Mouse (Mus musculus) liver, embryonic 12.5 days (tissue): Measurements from ENCODE around the gene Nampt. TPM values are rescaled to one million over a fixed set of nuclear protein-coding genes. Genes with fewer than 3 reads are reported as not detected.
"Not testable (repeated sequence)": the region's sequence is repeated elsewhere in the genome, so short reads cannot be mapped to it uniquely, and the experiment has no call there.

Experiments used
- ATAC-seq: fragments of 200-750 bp; cut with Nextera tagmentation; 2 replicates; pipeline ENCODE4 v1.8.0; 2017; ENCODE audit warnings: moderate number of reproducible peaks, mild to moderate bottlenecking, moderate library complexity
- H3K27ac ChIP-seq: fragments of 300-500 bp; sonication (generic); 2 replicates; pipeline ENCODE4 v1.5.1; 2016; ENCODE audit warnings: mild to moderate bottlenecking
- H3K27me3 ChIP-seq: fragments of 300-500 bp; sonication (generic); replicated peaks from 2 replicates; pipeline ENCODE4 v1.6.1; 2016; ENCODE audit warnings: mild to moderate bottlenecking, moderate library complexity
- H3K36me3 ChIP-seq: fragments of 300-500 bp; sonication (generic); 2 replicates; pipeline ENCODE4 v1.6.1; 2016; ENCODE audit warnings: mild to moderate bottlenecking, moderate library complexity
- H3K4me1 ChIP-seq: fragments of 300-500 bp; sonication (generic); 2 replicates; pipeline ENCODE4 v1.6.1; 2016
- H3K4me2 ChIP-seq: fragments of 300-500 bp; sonication (generic); 2 replicates; pipeline ENCODE4 v1.6.1; 2016; ENCODE audit warnings: mild to moderate bottlenecking, moderate library complexity
- H3K4me3 ChIP-seq: fragments of 300-500 bp; sonication (generic); 2 replicates; pipeline ENCODE4 v1.5.1; 2016; ENCODE audit warnings: mild to moderate bottlenecking, moderate library complexity
- H3K9ac ChIP-seq: fragments of 300-500 bp; sonication (generic); 2 replicates; pipeline ENCODE4 v1.6.1; 2016; ENCODE audit warnings: mild to moderate bottlenecking, moderate library complexity
- H3K9me3 ChIP-seq: fragments of 300-500 bp; sonication (generic); replicated peaks from 2 replicates; pipeline ENCODE4 v1.6.1; 2016; ENCODE audit warnings: mild to moderate bottlenecking, moderate library complexity
- WGBS: fragments of 180-500 bp; shearing (Covaris S2); methylation state at CpG from one replicate; pipeline ENCODE4 v1.1.7; 2016; ENCODE audit not compliant: insufficient replicate concordance; 5-methylcytosine and 5-hydroxymethylcytosine counted together
- polyA plus RNA-seq: library from polyadenylated mRNA; unstranded; fragments of >200 nt; fragmentation: Nextera tagmentation; extraction: Ambion mirVana; gene quantifications from 2 replicates; pipeline ENCODE4 v1.2.1, GENCODE M21; 2016

Nampt gene
- polyA plus RNA-seq, 1 experiment from 2014 or later, result 14.8 TPM

GRCm38 (mm10) chr12:32886353-32886752 is 67.0 kb downstream of the Nampt start:
- no peaks in the 10 kb centered on the region for H3K36me3 ChIP-seq
- no peak for ATAC-seq
- H3K9me3 ChIP-seq, result no peaks in the 10 kb centered on the region
- H3K4me2 ChIP-seq, result no peak overlapping the region
- H3K9ac ChIP-seq, result no peak overlapping the region
- WGBS, result 66% methylated on average over 2 of the region's 2 CpGs
- no peak overlapping the region for H3K4me3 ChIP-seq
- no peak overlapping the region for H3K27ac ChIP-seq
- H3K4me1 ChIP-seq, result no peaks in the 10 kb centered on the region
- H3K27me3 ChIP-seq, result no peaks in the 10 kb centered on the region

DNA sequence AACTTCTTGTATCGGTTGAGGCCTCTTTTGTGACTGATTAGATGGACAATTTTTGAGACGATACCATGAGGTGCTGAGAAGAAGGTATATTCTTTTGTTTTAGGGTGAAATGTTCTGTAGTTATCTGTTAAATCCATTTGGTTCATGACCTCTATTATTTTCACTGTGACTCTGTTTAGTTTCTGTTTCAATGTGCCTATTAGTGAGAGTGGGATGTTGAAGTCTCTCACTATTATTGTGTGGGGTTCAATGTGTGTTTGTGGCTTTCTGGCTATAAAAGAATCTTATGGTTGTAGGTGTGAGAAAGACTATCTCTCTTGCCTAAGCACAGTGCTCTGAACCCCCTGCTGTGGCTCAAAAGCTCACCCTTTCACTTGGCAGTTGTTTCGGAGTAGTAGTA is 68.9 kb downstream of the Nampt start:
- 67% methylated on average over 3 of the region's 3 CpGs for WGBS
- Histone ChIP-seq H3K9me3 (no peaks in the 10 kb centered on the region), H3K4me3 (no peak overlapping the region), H3K4me2 (no peak overlapping the region), H3K4me1 (peaks cover under 1% of the 10 kb centered on the region; the same call in 1 of the 2 replicates), H3K27ac (no peak overlapping the region), H3K36me3 (no peaks in the 10 kb centered on the region), H3K9ac (no peak overlapping the region), H3K27me3 (no peaks in the 10 kb centered on the region)
- ATAC-seq, result no peak

DNA sequence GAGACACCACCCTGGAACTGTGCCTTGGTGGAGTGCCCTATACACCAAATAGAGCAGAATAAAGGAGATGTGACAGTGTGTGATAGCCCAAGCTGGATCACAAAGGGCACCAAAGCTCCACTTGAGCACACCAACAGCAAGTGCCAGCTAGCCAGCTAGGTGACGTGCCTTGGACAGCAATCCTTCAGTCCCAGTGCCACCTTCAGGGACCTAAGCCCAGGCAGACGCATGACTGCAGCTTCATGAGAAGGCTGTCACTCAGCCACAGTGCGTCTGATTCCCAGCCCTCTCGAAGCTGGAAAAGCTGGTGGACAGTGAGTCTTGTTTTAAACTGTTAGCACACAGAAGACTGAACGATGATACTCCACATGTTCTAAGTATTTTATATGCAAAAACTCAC is 70.5 kb downstream of the Nampt start:
- Histone ChIP-seq H3K27ac (no peak overlapping the region), H3K4me3 (no peak overlapping the region), H3K4me1 (peaks cover 5% of the 10 kb centered on the region; the same call in 1 of the 2 replicates), H3K36me3 (no peaks in the 10 kb centered on the region), H3K9me3 (no peaks in the 10 kb centered on the region), H3K9ac (no peak overlapping the region), H3K4me2 (no peak overlapping the region), H3K27me3 (no peaks in the 10 kb centered on the region)
- no peak for ATAC-seq
- WGBS, result 64% methylated on average over 5 of the region's 5 CpGs

DNA sequence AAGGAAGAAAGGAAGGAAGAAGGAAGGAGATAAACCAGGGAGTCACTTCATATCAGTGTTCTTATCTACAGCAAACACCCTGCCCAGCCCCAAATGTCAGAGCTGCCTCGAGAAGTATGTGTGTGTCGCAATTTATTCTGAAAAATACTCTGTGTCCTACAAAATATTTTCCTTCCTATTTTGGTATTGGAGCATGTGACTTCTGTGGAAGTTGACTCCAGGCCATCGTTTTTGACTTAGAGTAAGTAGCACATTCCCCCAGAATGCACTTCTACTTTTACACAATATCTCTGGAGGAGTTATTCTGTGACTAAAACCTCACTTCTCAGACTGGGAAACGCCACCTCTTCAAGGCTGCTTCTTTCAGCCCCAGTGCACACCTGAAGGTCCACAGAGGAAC is 71.1 kb downstream of the Nampt start:
- Histone ChIP-seq H3K27ac (no peak overlapping the region), H3K4me1 (peaks cover 5% of the 10 kb centered on the region; the same call in 1 of the 2 replicates), H3K36me3 (no peaks in the 10 kb centered on the region), H3K27me3 (no peaks in the 10 kb centered on the region), H3K4me3 (no peak overlapping the region), H3K4me2 (no peak overlapping the region), H3K9me3 (no peaks in the 10 kb centered on the region), H3K9ac (no peak overlapping the region)
- no peak for ATAC-seq
- 38% methylated on average over 4 of the region's 4 CpGs for WGBS

DNA sequence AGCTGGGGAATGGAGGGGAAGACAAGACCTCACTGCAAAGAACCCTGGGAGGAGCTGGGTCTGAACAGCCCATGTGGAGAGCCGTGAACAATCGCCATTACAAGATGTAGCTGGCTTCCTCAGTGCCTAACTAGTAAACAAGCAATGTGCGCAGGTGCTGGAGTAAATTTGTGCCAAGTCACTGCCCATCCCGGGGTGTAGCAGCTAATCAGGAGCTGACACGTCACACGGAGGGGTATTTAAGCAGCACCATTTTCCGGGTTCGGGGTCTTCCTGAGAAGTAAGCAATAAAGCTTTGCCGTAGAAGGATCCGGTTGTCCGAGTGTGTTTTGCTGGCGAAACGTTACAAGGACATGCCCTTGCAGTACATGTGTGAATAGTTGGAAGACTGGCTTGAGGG is 71.9 kb downstream of the Nampt start:
- H3K4me1 ChIP-seq, H3K36me3 ChIP-seq, H3K4me3 ChIP-seq, H3K4me2 ChIP-seq, H3K9me3 ChIP-seq, H3K27ac ChIP-seq, ATAC-seq, H3K27me3 ChIP-seq, H3K9ac ChIP-seq: not testable (repeated sequence)
- WGBS, result 70% methylated on average over 13 of the region's 13 CpGs

DNA sequence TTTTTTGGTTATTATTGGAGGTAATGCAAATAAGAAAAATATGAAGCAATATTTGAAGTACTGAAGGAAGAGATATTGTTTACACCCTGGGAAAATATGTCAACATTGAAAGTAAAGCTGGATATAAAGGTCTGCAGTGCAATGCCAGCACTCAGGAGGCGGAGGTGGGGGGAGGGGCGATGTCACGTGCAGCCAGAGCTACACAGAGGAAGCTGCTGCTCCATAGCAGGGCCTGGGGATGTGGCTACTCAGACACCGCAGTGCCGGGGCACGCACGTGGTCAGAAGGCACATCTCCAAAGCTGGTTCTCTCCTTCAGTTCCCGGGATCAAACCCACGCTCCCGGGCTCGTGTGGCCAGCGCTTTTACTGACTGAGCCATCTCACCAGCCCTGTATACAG is 73.9 kb downstream of the Nampt start:
- WGBS, result 35% methylated on average over 12 of the region's 12 CpGs
- no peak overlapping the region for H3K9ac ChIP-seq
- peaks cover 5% of the 10 kb centered on the region; the same call in 1 of the 2 replicates for H3K4me1 ChIP-seq
- no peak overlapping the region for H3K4me2 ChIP-seq
- H3K4me3 ChIP-seq, result no peak overlapping the region
- H3K36me3 ChIP-seq, result no peaks in the 10 kb centered on the region
- no peak for ATAC-seq
- no peak overlapping the region for H3K27ac ChIP-seq
- no peaks in the 10 kb centered on the region for H3K9me3 ChIP-seq
- H3K27me3 ChIP-seq, result no peaks in the 10 kb centered on the region

DNA sequence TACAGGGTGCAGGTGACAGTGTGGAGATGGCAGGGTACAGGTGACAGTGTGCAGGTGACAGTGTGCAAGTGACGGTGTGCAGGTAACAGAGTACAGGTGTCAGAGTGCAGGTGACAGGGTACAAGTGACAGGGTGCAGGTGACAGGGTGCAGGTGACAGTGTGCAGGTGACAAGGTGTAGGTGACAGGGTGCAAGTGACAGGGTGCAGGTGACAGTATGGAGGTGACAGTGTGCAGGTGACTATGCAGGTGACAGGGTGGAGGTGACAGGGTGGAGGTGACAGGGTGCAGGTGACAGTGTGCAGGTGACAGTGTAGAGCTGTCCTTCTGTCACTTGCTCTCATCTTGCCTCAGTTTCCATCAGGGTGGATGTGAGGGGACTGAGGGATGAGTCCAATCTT is 76.5 kb downstream of the Nampt start:
- Histone ChIP-seq H3K9ac (no peak overlapping the region), H3K36me3 (no peaks in the 10 kb centered on the region), H3K27me3 (no peaks in the 10 kb centered on the region), H3K4me2 (no peak overlapping the region), H3K27ac (no peak overlapping the region), H3K9me3 (no peaks in the 10 kb centered on the region), H3K4me1 (peaks cover 5% of the 10 kb centered on the region; the same call in 1 of the 2 replicates), H3K4me3 (no peak overlapping the region)
- 59% methylated on average over 1 of the region's 1 CpGs for WGBS
- no peak for ATAC-seq

- peaks cover 5% of the 10 kb centered on the region; the same call in 1 of the 2 replicates for H3K4me1 ChIP-seq
These were observed 77.2 kb downstream of the Nampt start for GRCm38 (mm10) chr12:32896496-32896895.

GRCm38 (mm10) chr12:32897199-32898120 is 78.1 kb downstream of the Nampt start:
- Histone ChIP-seq H3K4me3 (no peak overlapping the region), H3K4me1 (peaks cover 5% of the 10 kb centered on the region; the same call in 1 of the 2 replicates), H3K27ac (no peak overlapping the region), H3K36me3 (no peaks in the 10 kb centered on the region), H3K9ac (no peak overlapping the region), H3K27me3 (no peaks in the 10 kb centered on the region), H3K4me2 (no peak overlapping the region), H3K9me3 (no peaks in the 10 kb centered on the region)
- 47% methylated on average over 13 of the region's 13 CpGs for WGBS
- no peak for ATAC-seq

More at GRCm38 (mm10) chr12:32896496-32896895, 77.2 kb downstream of the Nampt start:
- Histone ChIP-seq H3K27me3 (no peaks in the 10 kb centered on the region), H3K4me2 (no peak overlapping the region), H3K27ac (no peak overlapping the region), H3K9me3 (no peaks in the 10 kb centered on the region), H3K4me3 (no peak overlapping the region), H3K9ac (no peak overlapping the region), H3K36me3 (no peaks in the 10 kb centered on the region)
- 64% methylated on average over 7 of the region's 7 CpGs for WGBS
- no peak for ATAC-seq

DNA sequence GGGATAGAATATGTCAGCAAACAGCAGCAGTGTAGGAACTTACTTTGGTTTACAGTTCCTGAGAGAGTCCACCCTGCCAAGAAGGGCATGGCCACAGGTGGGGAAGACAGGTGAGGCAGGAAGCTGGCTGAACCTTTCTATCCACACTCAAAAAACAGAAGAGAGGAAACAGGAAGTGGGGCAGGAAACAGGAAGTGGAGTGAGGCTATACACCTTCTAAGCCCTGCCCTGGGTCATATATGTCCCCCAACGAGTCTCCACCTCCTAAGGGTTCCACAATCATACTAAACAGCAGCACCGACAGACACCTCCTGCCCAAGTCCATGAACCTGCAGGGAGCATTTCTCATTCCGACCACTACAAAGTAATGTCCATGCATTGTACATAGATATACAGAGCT is 81.7 kb downstream of the Nampt start:
- 66% methylated on average over 3 of the region's 3 CpGs for WGBS
- no peak overlapping the region for H3K9ac ChIP-seq

More for the DNA sequence above, 81.7 kb downstream of the Nampt start:
- ATAC-seq, result no peak
- Histone ChIP-seq H3K4me3 (no peak overlapping the region), H3K4me1 (no peaks in the 10 kb centered on the region), H3K27ac (no peak overlapping the region), H3K36me3 (no peaks in the 10 kb centered on the region), H3K9me3 (no peaks in the 10 kb centered on the region), H3K27me3 (no peaks in the 10 kb centered on the region), H3K4me2 (no peak overlapping the region)
